Mouse (Mus musculus): ENCODE results near the gene Cd55. TPM values are rescaled to one million over a fixed set of nuclear protein-coding genes. Genes with fewer than 3 reads are reported as not detected.
"Not testable (repeated sequence)": the region's sequence is repeated elsewhere in the genome, so short reads cannot be mapped to it uniquely, and the experiment has no call there.

Gene Cd55
- total RNA-seq, 2 experiments from 2014 or later = 37.8 to 41.9 TPM

GRCm38 (mm10) chr1:130427175-130427853, 35.2 kb downstream of the Cd55 start:
- not testable (repeated sequence) for DNase-seq (ENCODE audit: low spot score in 2 of 2)

- DNase-seq (ENCODE audit: low spot score in 2 of 2) = peak in 1 of 2 experiments; percentile 21
Observed at GRCm38 (mm10) chr1:130422664-130423111, 39.9 kb downstream of the Cd55 start, which contains the start of gene Cd55b. Gene Cd55b, minus strand, starts transcription at chr1:130423009.

GRCm38 (mm10) chr1:130422033-130422432, 40.5 kb downstream of the Cd55 start:
- DNase-seq (ENCODE audit: low spot score in 2 of 2) = not testable (repeated sequence)

GRCm38 (mm10) chr1:130397109-130397508, 65.4 kb downstream of the Cd55 start:
- DNase-seq (ENCODE audit: low spot score in 2 of 2) = not testable (repeated sequence)

Other genes with a start within 250 kb of the Cd55 start
- gene Cd55b, start 39.7 kb downstream of the Cd55 start, total RNA-seq (2021) = under 1 TPM; 0.31 to 0.37 TPM
- not detected for gene Zp3r, start 166.9 kb upstream of the Cd55 start, total RNA-seq (2021)
- under 1 TPM in 1 of 2 experiments, not detected in 1; 0.41 TPM for gene C4bp, start 198.9 kb upstream of the Cd55 start, total RNA-seq (2021)